ENCODE assay signal across 8 mouse cellular contexts in genomic region chr5:136402622-136403564, GRCm38 (mm10).
DNase-seq lines count a peak whose midpoint lies in the region; ATAC-seq lines count a peak whose summit lies in the region.

No protein-coding gene starts in this region.

- no peak overlapping the region for H3K4me3 ChIP-seq in heart, embryonic 16.5 days (ENCODE audit: low read length)
- peak overlapping the region; percentile 18; the same call in 1 of the 2 replicates for H3K4me3 ChIP-seq in limb, embryonic 15.5 days

- no peaks in the 10 kb centered on the region for H3K27me3 ChIP-seq in heart, embryonic 16.5 days (ENCODE audit: control insufficient read depth, insufficient read depth, low read length)
- peaks cover 25% of the 10 kb centered on the region for H3K27me3 ChIP-seq in limb, embryonic 15.5 days

- H3K4me1 ChIP-seq in heart, embryonic 16.5 days (ENCODE audit: control insufficient read depth, insufficient read depth, low read length) = peaks cover 20% of the 10 kb centered on the region
- H3K4me1 ChIP-seq in limb, embryonic 15.5 days = peaks cover 17% of the 10 kb centered on the region

- peaks cover 9% of the 10 kb centered on the region for H3K36me3 ChIP-seq in heart, embryonic 16.5 days (ENCODE audit: control insufficient read depth, insufficient read depth)
- 0 out of 2 replicates have a peak, but pooled peaks cover 4% of the 10 kb centered on the region for H3K36me3 ChIP-seq in limb, embryonic 15.5 days

- 48% methylated on average over 15 of the region's 15 CpGs for WGBS in heart, embryonic 16.5 days
- WGBS in limb, embryonic 15.5 days = 23% methylated on average over 15 of the region's 15 CpGs

- peak overlapping the region; percentile 35 for H3K4me2 ChIP-seq in heart, embryonic 16.5 days (ENCODE audit: low read depth, low read length)
- H3K4me2 ChIP-seq in limb, embryonic 15.5 days = peak overlapping the region; percentile 38

- ATAC-seq in heart, embryonic 16.5 days (replicated peaks; ENCODE audit: extremely low read depth, insufficient read depth, low FRiP score) = no peak
- ATAC-seq in limb, embryonic 15.5 days (ENCODE audit: insufficient number of reproducible peaks, low FRiP score, low TSS enrichment, low read depth) = no peak; the same call in 1 of the 2 replicates
- ATAC-seq in megakaryocyte-erythroid progenitor cell, adult 5-6 weeks (replicated peaks; ENCODE audit: low FRiP score, low TSS enrichment, poor library complexity, severe bottlenecking) = no peak

- 0 out of 2 replicates have a peak overlapping the region, but pooled peaks have one; percentile 13 for H3K9ac ChIP-seq in heart, embryonic 16.5 days (ENCODE audit: low read length)
- H3K9ac ChIP-seq in limb, embryonic 15.5 days = no peak overlapping the region

- peak overlapping the region; percentile 58 for H3K27ac ChIP-seq in heart, embryonic 16.5 days (ENCODE audit: low read length)
- peak overlapping the region; percentile 58 for H3K27ac ChIP-seq in limb, embryonic 15.5 days

- intact Hi-C loops in left cerebral cortex, postnatal 36 days (cut with DNase I) = no loop called here

- DNase-seq in heart, adult 11 months = no peak
- peak; percentile 32 for DNase-seq in urinary bladder, postnatal 14 days (ENCODE audit: low spot score)
- no peak for DNase-seq in urinary bladder, postnatal 10 days (ENCODE audit: low spot score)
- DNase-seq in left cerebral cortex, postnatal 36 days (ENCODE audit: low spot score in 2 of 2) = no peak
- no peak for DNase-seq in adrenal gland, postnatal 25 days

- H3K9me3 ChIP-seq in heart, embryonic 16.5 days (replicated peaks; ENCODE audit: control insufficient read depth, low read length) = peaks cover 5% of the 10 kb centered on the region; the same call in 1 of the 2 replicates
- no peaks in the 10 kb centered on the region for H3K9me3 ChIP-seq in limb, embryonic 15.5 days
